Mouse (Mus musculus) kidney, postnatal 0 days (tissue): ENCODE measurements around the gene Sptlc3. TPM values are rescaled to one million over a fixed set of nuclear protein-coding genes. Genes with fewer than 3 reads are reported as not detected.

ENCODE experiments used
- ATAC-seq: fragments of 200-750 bp; cut with Nextera tagmentation; replicated peaks from 2 replicates; pipeline ENCODE4 v1.8.0; 2017; ENCODE audit warnings: low read depth, moderate number of reproducible peaks, moderate TSS enrichment, moderate library complexity; ENCODE audit not compliant: low FRiP score
- DNase-seq: peaks from one replicate; pipeline ENCODE4 v3.0.0-alpha.2; 2016; ENCODE audit warnings: low spot score
- H3K27ac ChIP-seq: fragments of 300-500 bp; sonication (generic); 2 replicates; pipeline ENCODE4 v1.5.1; 2014; ENCODE audit warnings: mild to moderate bottlenecking
- H3K27me3 ChIP-seq: fragments of 300-500 bp; sonication (generic); 2 replicates; pipeline ENCODE4 v1.6.1; 2014; ENCODE audit warnings: low read length, mixed read lengths; ENCODE audit not compliant: insufficient read depth
- H3K36me3 ChIP-seq: fragments of 300-500 bp; sonication (generic); 2 replicates; pipeline ENCODE4 v1.6.1; 2014; ENCODE audit warnings: low read length, mixed read lengths; ENCODE audit not compliant: insufficient read depth
- H3K4me1 ChIP-seq: fragments of 300-500 bp; sonication (generic); replicated peaks from 2 replicates; pipeline ENCODE4 v1.6.1; 2014; ENCODE audit warnings: antibody characterized with exemption, low read length, mixed read lengths; ENCODE audit not compliant: insufficient read depth
- H3K4me2 ChIP-seq: fragments of 300-500 bp; sonication (generic); 2 replicates; pipeline ENCODE4 v1.6.1; 2014; ENCODE audit warnings: mild to moderate bottlenecking, low read length, moderate library complexity, mixed read lengths
- H3K4me3 ChIP-seq: fragments of 300-500 bp; sonication (generic); replicated peaks from 2 replicates; pipeline ENCODE4 v1.5.1; 2014; ENCODE audit warnings: low read depth, low read length
- H3K9ac ChIP-seq: fragments of 300-500 bp; sonication (generic); 2 replicates; pipeline ENCODE4 v1.6.1; 2014; ENCODE audit warnings: low read depth, low read length
- H3K9me3 ChIP-seq: fragments of 300-500 bp; sonication (generic); replicated peaks from 2 replicates; pipeline ENCODE4 v1.6.1; 2016; ENCODE audit warnings: low read length, inconsistent platforms, mixed read lengths
- CTCF ChIP-seq: IDR thresholded peaks from 2 replicates; pipeline ENCODE4 v1.5.1; 2016; ENCODE audit warnings: antibody characterized with exemption, low read depth, mild to moderate bottlenecking, moderate library complexity
- WGBS: fragments of 180-500 bp; shearing (Covaris S2); extraction: QIAGEN DNeasy Blood & Tissue Kit; methylation state at CpG from one replicate; pipeline ENCODE4 v1.1.7; 2014; 5-methylcytosine and 5-hydroxymethylcytosine counted together
- polyA plus RNA-seq: library from polyadenylated mRNA; unstranded; fragments of >200 nt; fragmentation: Nextera tagmentation; extraction: Ambion mirVana; gene quantifications from 2 replicates; pipeline ENCODE4 v1.2.1, GENCODE M21; 2015

The Sptlc3 gene
- polyA plus RNA-seq, 1 experiment from 2014 or later: 1.5 TPM

- TF ChIP-seq CTCF: no peak
- no peaks in the 10 kb centered on the region for H3K27me3 ChIP-seq
- WGBS: 60% methylated on average over 4 of the region's 4 CpGs
- H3K4me1 ChIP-seq: no peaks in the 10 kb centered on the region
- no peak for ATAC-seq
- H3K9ac ChIP-seq: no peak overlapping the region
- H3K9me3 ChIP-seq: no peaks in the 10 kb centered on the region
- H3K27ac ChIP-seq: no peak overlapping the region
- no peak overlapping the region for H3K4me2 ChIP-seq
- no peak overlapping the region for H3K4me3 ChIP-seq
- H3K36me3 ChIP-seq: no peaks in the 10 kb centered on the region
- no peak for DNase-seq
Observed at GRCm38 (mm10) chr2:139628731-139629130, 135.0 kb downstream of the Sptlc3 start.

GRCm38 (mm10) chr2:139629653-139630052, 135.9 kb downstream of the Sptlc3 start:
- no peaks in the 10 kb centered on the region for H3K27me3 ChIP-seq

GRCm38 (mm10) chr2:139634506-139634905, 140.8 kb downstream of the Sptlc3 start:
- ATAC-seq (peak; percentile 77), DNase-seq (peak; percentile 67)
- 30% methylated on average over 4 of the region's 4 CpGs for WGBS

More at GRCm38 (mm10) chr2:139629653-139630052, 135.9 kb downstream of the Sptlc3 start:
- no peaks in the 10 kb centered on the region for H3K4me1 ChIP-seq
- no peaks in the 10 kb centered on the region for H3K36me3 ChIP-seq
- no peak overlapping the region for H3K27ac ChIP-seq
- H3K9ac ChIP-seq: no peak overlapping the region
- no peaks in the 10 kb centered on the region for H3K9me3 ChIP-seq
- TF ChIP-seq CTCF: no peak
- 43% methylated on average over 3 of the region's 3 CpGs for WGBS
- DNase-seq: no peak
- ATAC-seq: 0 out of 2 replicates have a peak, but pooled peaks have one; percentile 10
- H3K4me3 ChIP-seq: no peak overlapping the region
- no peak overlapping the region for H3K4me2 ChIP-seq

GRCm38 (mm10) chr2:139637861-139638260, 144.1 kb downstream of the Sptlc3 start:
- DNase-seq (no peak), ATAC-seq (no peak)
- no peaks in the 10 kb centered on the region for H3K27me3 ChIP-seq
- H3K9ac ChIP-seq: no peak overlapping the region
- H3K4me2 ChIP-seq: no peak overlapping the region
- H3K9me3 ChIP-seq: no peaks in the 10 kb centered on the region
- 22% methylated on average over 2 of the region's 2 CpGs for WGBS
- H3K27ac ChIP-seq: no peak overlapping the region
- H3K4me1 ChIP-seq: no peaks in the 10 kb centered on the region
- no peak overlapping the region for H3K4me3 ChIP-seq
- no peaks in the 10 kb centered on the region for H3K36me3 ChIP-seq
- TF ChIP-seq CTCF: no peak

More at GRCm38 (mm10) chr2:139634506-139634905, 140.8 kb downstream of the Sptlc3 start:
- Histone ChIP-seq H3K4me3 (no peak overlapping the region), H3K4me2 (no peak overlapping the region; the same call in 1 of the 2 replicates), H3K9ac (no peak overlapping the region), H3K4me1 (no peaks in the 10 kb centered on the region), H3K27ac (no peak overlapping the region), H3K27me3 (no peaks in the 10 kb centered on the region), H3K36me3 (no peaks in the 10 kb centered on the region), H3K9me3 (no peaks in the 10 kb centered on the region)
- peak; percentile 30; the same call in 1 of the 2 replicates for TF ChIP-seq CTCF

GRCm38 (mm10) chr2:139641757-139642385, 148.2 kb downstream of the Sptlc3 start:
- H3K9me3 ChIP-seq: no peaks in the 10 kb centered on the region
- ATAC-seq: no peak
- no peak overlapping the region for H3K4me3 ChIP-seq
- H3K4me1 ChIP-seq: no peaks in the 10 kb centered on the region
- no peaks in the 10 kb centered on the region for H3K36me3 ChIP-seq
- no peak overlapping the region for H3K9ac ChIP-seq
- TF ChIP-seq CTCF: no peak
- no peak for DNase-seq
- no peak overlapping the region for H3K4me2 ChIP-seq
- WGBS: 53% methylated on average over 7 of the region's 7 CpGs
- no peaks in the 10 kb centered on the region for H3K27me3 ChIP-seq
- H3K27ac ChIP-seq: no peak overlapping the region

GRCm38 (mm10) chr2:139649518-139649917, 155.8 kb downstream of the Sptlc3 start:
- H3K4me3 ChIP-seq: no peak overlapping the region
- WGBS: 39% methylated on average over 3 of the region's 3 CpGs
- no peak overlapping the region for H3K9ac ChIP-seq
- no peak for ATAC-seq
- H3K36me3 ChIP-seq: no peaks in the 10 kb centered on the region
- DNase-seq: no peak
- H3K9me3 ChIP-seq: no peaks in the 10 kb centered on the region
- H3K27ac ChIP-seq: no peak overlapping the region
- TF ChIP-seq CTCF: no peak
- H3K4me2 ChIP-seq: no peak overlapping the region
- H3K4me1 ChIP-seq: no peaks in the 10 kb centered on the region
- H3K27me3 ChIP-seq: no peaks in the 10 kb centered on the region
